Mouse (Mus musculus): Measurements from ENCODE around the gene Fbxw5. TPM values are rescaled to one million over a fixed set of nuclear protein-coding genes. Genes with fewer than 3 reads are reported as not detected.
A peak's percentile ranks its signal among the peaks of the same experiment; 100 is the strongest.

The Fbxw5 gene
- 34.7 and 42.0 TPM in 2 replicates for polyA plus RNA-seq (2012; rRNA removed)

GRCm38 (mm10) chr2:25500576-25501405 lies at the start of gene Fbxw5:
Gene Fbxw5, plus strand, starts transcription at chr2:25500750.
- DNase-seq (ENCODE audit: low read depth in 1 of 2, low spot score in 2 of 2), result peak; percentile 81 to 89
- under 1% methylated on average over 32 of the region's 44 CpGs for WGBS
- H3K4me1 ChIP-seq (ENCODE audit: control insufficient read depth, insufficient read depth, insufficient read length), result peaks cover 14% of the 10 kb centered on the region; the same call in 1 of the 2 replicates
- no peaks in the 10 kb centered on the region for H3K27me3 ChIP-seq (ENCODE audit: control insufficient read depth, insufficient read depth, low read length)
- H3K36me3 ChIP-seq (ENCODE audit: control insufficient read depth, insufficient read depth, low read length), result peaks cover 15% of the 10 kb centered on the region
- peak within 1 kb of the TSS; percentile 60 for H3K27ac ChIP-seq (ENCODE audit: insufficient read depth, low read length)
- TF ChIP-seq POLR2A (IDR thresholded peaks at IDR 0.05; ENCODE audit: low read depth, low read length) (peak; percentile 81), CTCF (IDR thresholded peaks at IDR 0.05; ENCODE audit: extremely low read depth, insufficient read depth, insufficient read length, insufficient replicate concordance) (no peak)
- peak within 1 kb of the TSS; percentile 83 for H3K4me3 ChIP-seq (ENCODE audit: extremely low read depth, insufficient read depth, insufficient read length)

DNA sequence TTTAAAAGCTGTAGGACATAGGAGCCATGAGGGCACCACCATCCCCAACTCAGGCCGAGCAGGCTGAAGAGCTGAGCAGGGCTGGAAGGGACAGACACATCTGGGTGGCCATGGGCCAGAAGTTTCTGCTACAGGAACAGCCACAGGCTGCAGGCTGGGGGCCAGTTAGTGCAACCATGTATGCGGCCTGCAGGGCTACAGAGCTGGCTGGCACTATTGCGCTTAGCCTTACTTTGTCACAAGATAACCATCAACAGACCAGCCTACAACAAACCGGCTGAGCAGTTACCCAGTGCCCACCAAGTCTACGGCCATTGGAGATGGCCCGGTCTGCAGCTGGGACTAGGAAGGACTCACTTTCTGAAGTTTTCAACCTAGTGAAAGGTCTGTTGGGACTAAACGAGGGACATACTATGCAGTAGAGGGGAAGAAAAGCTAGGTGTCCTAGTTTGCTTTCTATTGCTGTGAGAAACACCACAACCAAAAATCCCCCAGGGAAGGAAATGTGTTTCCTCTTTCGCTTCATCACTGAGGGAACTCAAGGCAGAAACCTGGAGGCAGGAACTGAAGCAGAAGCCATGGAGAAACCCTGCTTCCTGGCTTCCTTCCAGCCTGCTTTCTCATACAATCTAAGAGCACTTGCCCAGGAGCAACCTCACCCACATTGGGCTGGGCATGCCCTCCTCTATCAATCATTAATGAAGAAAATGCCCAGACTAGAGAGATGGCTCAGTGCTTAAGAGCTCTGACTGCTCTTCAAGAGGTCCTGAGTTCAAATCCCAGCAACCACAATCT lies 49.5 kb upstream of the Fbxw5 start:
- Histone ChIP-seq H3K27me3 (ENCODE audit: control insufficient read depth, insufficient read depth, low read length) (no peaks in the 10 kb centered on the region), H3K4me1 (ENCODE audit: control insufficient read depth, insufficient read depth, insufficient read length) (no peaks in the 10 kb centered on the region), H3K4me3 (ENCODE audit: extremely low read depth, insufficient read depth, insufficient read length) (no peak overlapping the region), H3K36me3 (ENCODE audit: control insufficient read depth, insufficient read depth, low read length) (peaks cover 11% of the 10 kb centered on the region), H3K27ac (ENCODE audit: insufficient read depth, low read length) (no peak overlapping the region)
- 57% methylated on average over 8 of the region's 8 CpGs for WGBS
- no peak for DNase-seq (ENCODE audit: low read depth in 1 of 2, low spot score in 2 of 2)
- TF ChIP-seq CTCF (IDR thresholded peaks at IDR 0.05; ENCODE audit: extremely low read depth, insufficient read depth, insufficient read length, insufficient replicate concordance) (no peak), POLR2A (IDR thresholded peaks at IDR 0.05; ENCODE audit: low read depth, low read length) (no peak)

- Histone ChIP-seq H3K27me3 (ENCODE audit: control insufficient read depth, insufficient read depth, low read length) (no peaks in the 10 kb centered on the region), H3K36me3 (ENCODE audit: control insufficient read depth, insufficient read depth, low read length) (peaks cover under 1% of the 10 kb centered on the region; the same call in 1 of the 2 replicates), H3K4me3 (ENCODE audit: extremely low read depth, insufficient read depth, insufficient read length) (no peak overlapping the region), H3K4me1 (ENCODE audit: control insufficient read depth, insufficient read depth, insufficient read length) (no peaks in the 10 kb centered on the region), H3K27ac (ENCODE audit: insufficient read depth, low read length) (no peak overlapping the region)
- 85% methylated on average over 1 of the region's 1 CpGs for WGBS
- no peak for DNase-seq (ENCODE audit: low read depth in 1 of 2, low spot score in 2 of 2)
- TF ChIP-seq CTCF (IDR thresholded peaks at IDR 0.05; ENCODE audit: extremely low read depth, insufficient read depth, insufficient read length, insufficient replicate concordance) (no peak), POLR2A (IDR thresholded peaks at IDR 0.05; ENCODE audit: low read depth, low read length) (no peak)
These were observed 47.6 kb upstream of the Fbxw5 start for GRCm38 (mm10) chr2:25452951-25453350.

- no peak within 1 kb of the TSS for H3K4me3 ChIP-seq (ENCODE audit: extremely low read depth, insufficient read depth, insufficient read length)
- no peaks in the 10 kb centered on the region for H3K27me3 ChIP-seq (ENCODE audit: control insufficient read depth, insufficient read depth, low read length)
- peaks cover 6% of the 10 kb centered on the region for H3K36me3 ChIP-seq (ENCODE audit: control insufficient read depth, insufficient read depth, low read length)
- no peak within 1 kb of the TSS for H3K27ac ChIP-seq (ENCODE audit: insufficient read depth, low read length)
- 83% methylated on average over 14 of the region's 14 CpGs for WGBS
- no peak for DNase-seq (ENCODE audit: low read depth in 1 of 2, low spot score in 2 of 2)
- TF ChIP-seq POLR2A (IDR thresholded peaks at IDR 0.05; ENCODE audit: low read depth, low read length) (no peak), CTCF (IDR thresholded peaks at IDR 0.05; ENCODE audit: extremely low read depth, insufficient read depth, insufficient read length, insufficient replicate concordance) (no peak)
- H3K4me1 ChIP-seq (ENCODE audit: control insufficient read depth, insufficient read depth, insufficient read length), result peaks cover 7% of the 10 kb centered on the region; the same call in 1 of the 2 replicates
These were observed 44.2 kb upstream of the Fbxw5 start, which contains the start of gene Clic3 for GRCm38 (mm10) chr2:25456205-25456953. Gene Clic3, plus strand, starts transcription at chr2:25456838.

DNA sequence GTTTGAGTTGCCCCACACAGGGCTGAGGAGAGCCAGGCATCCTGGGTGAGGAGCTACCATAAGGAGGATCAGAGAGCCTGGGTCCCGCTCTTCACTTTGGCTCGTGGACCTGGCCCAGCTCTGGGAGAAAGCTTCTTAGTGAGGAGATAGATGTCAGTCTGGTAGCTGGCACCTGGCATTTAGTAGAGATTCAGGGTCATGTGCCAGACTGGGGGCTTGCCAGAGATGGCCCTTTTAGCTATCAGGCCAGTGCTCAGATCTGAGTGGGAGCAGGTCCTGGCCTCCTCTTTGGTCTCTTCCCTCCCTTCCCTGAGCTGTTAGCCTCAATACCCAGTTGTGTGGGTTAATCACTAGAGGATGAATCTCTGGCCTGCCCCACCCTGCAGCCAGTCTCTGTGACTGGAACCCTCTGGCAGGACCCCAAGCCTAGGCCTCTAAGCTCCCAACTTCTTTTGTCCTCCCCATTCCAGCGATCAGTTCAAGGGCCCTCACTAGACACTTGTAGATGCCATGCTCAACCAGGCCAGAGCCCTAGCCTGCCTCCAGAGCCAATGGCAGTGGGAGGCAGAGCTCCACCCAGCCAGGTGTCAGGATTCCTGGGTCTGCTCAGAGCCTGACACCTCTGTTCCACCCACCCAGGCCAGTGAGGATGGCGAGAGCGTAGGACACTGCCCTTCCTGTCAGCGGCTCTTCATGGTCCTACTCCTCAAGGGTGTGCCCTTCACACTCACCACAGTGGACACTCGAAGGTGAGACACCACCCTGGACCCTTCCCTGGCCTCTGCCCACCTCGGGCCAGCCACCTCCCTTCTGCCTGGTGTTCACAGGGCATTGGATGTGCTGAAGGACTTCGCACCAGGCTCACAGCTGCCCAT lies 43.3 kb upstream of the Fbxw5 start:
- 86% methylated on average over 9 of the region's 9 CpGs for WGBS

More for the DNA sequence above, 43.3 kb upstream of the Fbxw5 start:
- Histone ChIP-seq H3K4me1 (ENCODE audit: control insufficient read depth, insufficient read depth, insufficient read length) (peaks cover 13% of the 10 kb centered on the region; the same call in 1 of the 2 replicates), H3K27me3 (ENCODE audit: control insufficient read depth, insufficient read depth, low read length) (no peaks in the 10 kb centered on the region), H3K27ac (ENCODE audit: insufficient read depth, low read length) (no peak overlapping the region), H3K36me3 (ENCODE audit: control insufficient read depth, insufficient read depth, low read length) (peaks cover 6% of the 10 kb centered on the region), H3K4me3 (ENCODE audit: extremely low read depth, insufficient read depth, insufficient read length) (no peak overlapping the region)
- DNase-seq (ENCODE audit: low read depth in 1 of 2, low spot score in 2 of 2), result no peak
- TF ChIP-seq CTCF (IDR thresholded peaks at IDR 0.05; ENCODE audit: extremely low read depth, insufficient read depth, insufficient read length, insufficient replicate concordance) (no peak), POLR2A (IDR thresholded peaks at IDR 0.05; ENCODE audit: low read depth, low read length) (no peak)
